Mouse (Mus musculus) kidney, adult 2 months (tissue): ENCODE results near the gene Arrb1.

Source experiments
- CTCF ChIP-seq: fragments of 200-500 bp; conservative IDR thresholded peaks from 2 replicates; pipeline ENCODE4 v1.5.1; 2011; ENCODE audit warnings: low read depth, mild to moderate bottlenecking, control low read depth, low read length, moderate library complexity, mixed read lengths; ENCODE audit not compliant: insufficient read depth, insufficient read length
- POLR2A ChIP-seq: fragments of 200-500 bp; IDR thresholded peaks from one replicate; pipeline ENCODE4 v1.6.1; 2011; ENCODE audit warnings: low read depth, low read length, control low read depth

DNA sequence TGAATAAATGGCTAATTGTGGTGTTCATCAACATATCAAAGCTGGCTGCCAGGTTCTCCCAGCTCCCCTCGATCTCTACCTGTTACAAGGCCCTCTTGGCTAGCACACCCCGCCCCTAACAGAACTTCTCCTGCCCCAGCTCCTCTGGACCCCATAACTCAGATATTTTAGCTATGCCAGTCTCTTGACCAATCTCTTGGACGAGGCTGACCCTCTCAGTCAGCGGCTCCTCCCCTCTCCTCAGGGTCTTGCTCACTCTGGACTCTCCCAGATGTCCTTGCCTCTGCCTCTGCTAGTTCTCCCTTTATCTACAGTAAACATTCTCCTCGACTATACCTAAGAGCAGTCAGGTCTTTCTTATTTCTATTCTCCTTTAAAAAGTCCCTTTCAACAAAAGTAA is 34.6 kb upstream of the Arrb1 start:
- TF ChIP-seq CTCF, result no peak
- TF ChIP-seq POLR2A, result no peak
